Mouse (Mus musculus) CD4-positive, CD25-positive, alpha-beta regulatory T cell, adult 2 months (primary cell): ENCODE measurements around the gene Cbln3.

ENCODE experiments used
- DNase-seq: peaks from one replicate; pipeline ENCODE4 v3.0.0-alpha.2; 2012; ENCODE audit warnings: low read depth, low spot score

Cbln3 gene

DNA sequence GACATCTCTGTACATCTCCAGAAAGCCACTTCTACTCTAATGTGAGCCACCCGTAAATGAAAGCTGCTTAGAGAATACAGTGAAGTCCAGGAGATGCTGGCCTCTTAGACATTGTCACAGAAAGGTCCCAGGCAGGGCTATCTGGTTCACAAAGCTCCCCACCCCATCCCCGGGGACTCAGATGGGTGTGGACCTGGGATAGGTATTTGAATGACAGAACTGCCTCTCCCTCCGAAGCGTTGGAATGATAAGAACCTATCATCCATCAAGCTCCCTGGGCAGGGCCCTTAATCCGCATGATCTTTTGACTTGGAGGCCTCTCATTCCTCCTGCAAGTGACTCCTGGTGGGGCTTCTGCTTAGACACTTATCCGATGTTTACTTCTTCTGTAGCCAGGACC is 33.3 kb downstream of the Cbln3 start:
- DNase-seq: no peak

DNA sequence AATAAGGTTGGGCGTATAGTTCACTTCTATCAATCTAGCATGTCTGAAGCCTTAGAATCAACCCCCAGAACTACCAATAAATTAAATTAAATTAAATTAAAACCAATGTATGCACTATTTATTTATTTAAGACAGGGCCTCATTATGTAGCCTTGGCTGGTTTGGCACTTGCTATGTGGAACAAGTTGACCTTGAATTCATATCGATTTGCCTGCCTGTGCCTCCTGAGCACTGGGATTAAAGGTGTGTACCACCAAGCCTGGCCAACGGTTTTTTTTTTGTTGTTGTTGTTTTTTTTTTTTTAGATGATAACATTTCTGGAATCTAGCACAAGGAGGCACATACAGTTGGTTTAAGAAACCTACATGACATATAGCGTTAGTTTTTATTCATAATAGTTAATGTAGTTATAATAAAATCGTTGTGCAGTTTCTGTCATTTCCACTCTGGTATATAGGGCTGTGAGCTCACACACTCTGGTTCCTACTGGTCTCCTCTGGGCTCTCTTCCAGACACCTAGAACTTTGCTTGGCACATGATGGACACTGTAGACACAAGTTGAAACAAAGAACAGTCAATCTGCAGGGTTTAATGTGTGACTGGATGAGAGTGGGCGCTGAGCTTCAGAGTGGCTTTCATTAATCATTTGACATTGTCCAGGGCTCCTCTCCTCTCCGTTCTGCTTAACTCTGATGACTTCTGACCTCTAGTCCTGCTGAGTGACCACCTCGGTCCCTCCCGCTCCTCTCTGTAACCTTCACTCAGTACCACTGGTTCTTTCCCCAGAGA is 38.5 kb downstream of the Cbln3 start:
- DNase-seq: no peak

DNA sequence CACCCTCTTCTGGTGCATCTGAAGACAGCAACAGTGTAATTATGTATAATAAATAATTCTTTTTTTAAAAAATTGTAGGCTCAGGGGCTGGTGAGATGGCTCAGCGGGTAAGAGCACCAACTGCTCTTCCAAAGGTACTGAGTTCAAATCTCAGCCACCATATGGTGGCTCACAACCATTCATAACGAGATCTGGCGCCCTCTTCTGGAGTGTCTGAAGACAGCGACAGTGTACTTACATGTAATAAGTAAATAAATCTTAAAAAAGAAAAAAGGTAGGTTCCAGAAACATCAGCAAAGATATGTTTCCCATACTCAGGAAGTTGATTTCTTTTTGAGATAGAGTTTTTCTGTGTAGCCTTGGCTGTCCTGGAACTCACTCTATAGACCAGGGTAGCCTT is 41.4 kb downstream of the Cbln3 start:
- DNase-seq: peak; percentile 41

DNA sequence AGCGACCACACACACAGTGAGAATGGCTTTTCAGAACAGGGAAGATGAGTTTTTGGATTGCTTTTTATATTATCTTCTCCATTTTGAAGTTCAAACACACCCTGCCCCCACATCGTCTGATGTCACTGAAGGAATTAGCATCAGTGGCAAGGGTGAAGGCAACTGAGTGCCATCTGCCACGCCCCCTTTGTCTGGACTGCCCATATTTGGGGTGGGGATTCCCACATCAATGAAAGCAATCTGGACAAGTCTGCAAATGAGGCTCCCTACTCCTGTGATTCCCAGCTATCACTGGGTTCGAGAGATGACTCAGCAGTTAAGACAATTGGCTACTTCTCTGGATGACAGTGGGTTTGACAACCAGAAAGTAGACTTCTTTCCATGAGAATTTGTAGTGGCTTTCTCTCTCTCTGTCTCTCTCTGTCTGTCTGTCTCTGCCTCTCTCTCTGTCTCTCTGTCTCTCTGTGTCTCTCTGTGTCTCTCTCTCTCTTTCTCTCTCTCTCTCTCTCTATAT is 43.3 kb downstream of the Cbln3 start:
- DNase-seq: no peak

DNA sequence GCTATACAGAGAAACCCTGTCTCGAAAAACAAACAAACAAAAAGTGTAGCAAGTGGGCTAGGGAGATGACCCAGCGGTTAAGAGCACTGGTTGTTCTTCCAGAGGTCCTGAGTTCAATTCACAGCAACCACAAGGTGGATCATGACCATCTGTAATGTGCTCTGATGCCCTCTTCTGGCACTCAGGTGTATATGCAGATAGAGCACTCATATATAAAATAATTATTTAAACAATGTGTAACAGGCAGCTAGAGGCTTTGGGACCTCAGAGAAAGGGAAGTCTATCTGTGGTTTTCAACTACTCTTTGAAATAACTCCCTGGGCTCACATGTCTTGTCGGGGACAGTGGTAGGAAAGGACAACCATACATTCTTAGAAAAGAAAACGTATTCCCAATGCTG is 45.5 kb downstream of the Cbln3 start:
- DNase-seq: peak; percentile 29

DNA sequence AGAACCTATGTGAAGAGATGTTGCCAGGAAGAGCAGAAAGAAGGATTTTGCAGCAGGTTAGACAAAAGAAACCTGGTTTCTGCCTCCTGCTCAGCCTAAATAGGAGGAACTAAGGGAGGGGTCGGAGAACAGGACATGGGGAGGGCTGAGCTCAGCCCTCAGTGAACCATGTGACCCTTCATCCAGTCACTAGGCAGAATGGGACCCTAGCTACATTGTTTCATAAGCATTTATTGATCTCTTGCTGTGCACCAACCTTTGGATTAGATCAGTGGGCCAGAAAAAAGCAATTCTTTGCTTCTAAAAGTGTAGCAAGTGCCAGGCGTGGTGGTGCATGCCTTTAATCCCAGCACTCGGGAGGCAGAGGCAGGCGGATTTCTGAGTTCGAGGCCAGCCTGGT is 45.9 kb downstream of the Cbln3 start:
- DNase-seq: no peak

DNA sequence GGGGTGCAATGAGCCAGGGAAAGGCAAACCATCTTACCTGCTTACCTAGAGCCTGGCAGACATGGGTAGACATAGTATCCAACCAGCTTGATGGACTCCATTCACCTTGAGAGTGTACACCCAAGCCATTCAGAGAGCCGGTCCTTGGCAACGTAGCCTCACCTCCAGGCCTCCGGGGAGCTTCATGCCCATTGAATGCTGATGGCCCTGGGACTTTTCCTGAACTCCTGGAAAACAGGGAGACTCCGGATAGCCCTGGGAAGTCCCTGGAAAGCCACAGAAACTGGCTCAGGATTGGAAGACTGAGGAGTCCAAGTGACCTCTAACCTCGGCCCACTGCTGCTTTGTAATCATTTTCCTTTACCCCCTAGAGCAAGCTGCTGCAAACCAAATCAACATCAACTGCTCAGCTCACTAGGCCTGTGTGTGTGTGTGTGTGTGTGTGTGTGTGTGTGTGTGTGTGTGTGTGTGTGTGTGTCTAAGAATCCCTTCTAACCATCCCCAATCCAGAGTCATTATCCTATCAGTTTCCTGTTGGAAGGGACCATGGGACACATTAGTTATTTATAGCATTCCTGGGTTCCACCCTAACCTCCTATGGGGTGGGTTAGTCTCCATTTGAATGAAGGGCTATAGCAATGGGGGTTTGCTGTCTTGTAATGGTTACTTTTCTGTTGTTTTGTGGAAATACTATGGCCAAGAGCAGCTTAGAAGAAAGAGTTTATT is 49.2 kb downstream of the Cbln3 start:
- DNase-seq: no peak

DNA sequence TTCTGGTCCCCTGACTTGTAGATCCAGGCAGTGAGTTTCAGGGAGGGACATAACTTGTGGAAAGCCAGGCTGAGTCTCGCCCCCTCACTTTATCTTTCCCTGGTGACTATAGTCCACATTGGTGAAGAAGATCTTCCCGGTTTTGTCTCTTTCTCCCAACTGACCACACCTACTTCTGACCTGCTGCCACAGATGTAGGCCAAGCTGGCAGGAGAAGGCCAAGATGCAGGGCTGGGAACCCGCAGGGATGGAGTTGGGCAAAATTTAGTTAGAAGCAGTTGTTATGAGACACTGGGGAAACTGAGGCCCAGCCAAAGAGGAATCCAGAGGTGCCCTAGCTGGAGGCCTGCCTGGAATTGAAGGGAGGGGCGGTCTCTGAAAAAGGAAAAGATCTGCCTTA is 51.1 kb downstream of the Cbln3 start:
- DNase-seq: no peak

DNA sequence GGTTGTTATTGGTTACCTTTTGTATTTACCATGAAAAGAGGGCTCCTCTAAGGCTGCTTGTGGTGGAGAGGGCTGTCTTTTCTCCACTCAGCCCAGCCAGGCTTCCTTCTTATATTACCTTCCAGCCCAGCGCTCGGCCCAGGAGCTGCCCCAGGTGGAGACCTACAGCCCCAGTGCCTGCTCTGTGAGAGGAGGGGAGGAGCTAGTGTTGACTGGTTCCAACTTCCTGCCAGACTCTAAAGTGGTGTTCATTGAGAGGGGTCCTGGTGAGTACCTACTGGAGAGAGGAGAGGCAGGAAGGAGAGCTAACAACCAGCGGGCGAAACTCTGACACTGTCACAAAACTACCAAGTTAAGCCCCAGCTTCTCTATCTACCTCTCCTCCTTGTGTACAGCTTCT is 53.9 kb downstream of the Cbln3 start:
- DNase-seq: no peak

DNA sequence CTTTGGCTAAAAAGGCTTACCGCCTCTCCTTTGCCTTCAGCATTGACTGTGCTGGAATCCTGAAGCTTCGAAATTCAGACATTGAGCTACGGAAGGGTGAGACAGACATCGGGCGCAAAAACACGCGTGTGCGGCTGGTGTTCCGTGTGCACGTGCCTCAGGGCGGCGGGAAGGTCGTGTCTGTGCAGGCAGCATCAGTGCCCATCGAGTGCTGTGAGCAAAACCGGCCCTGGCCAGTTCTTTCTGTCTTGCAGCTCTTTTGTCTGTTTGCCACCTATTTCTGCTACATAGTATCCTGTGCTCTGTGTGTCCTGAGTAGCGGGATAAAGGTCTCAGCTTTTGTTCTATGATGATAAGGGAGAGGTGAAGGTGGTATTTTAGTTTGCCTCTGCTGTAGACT is 54.3 kb downstream of the Cbln3 start:
- DNase-seq: no peak
